18 mouse cellular contexts compared by ENCODE assay signal in genomic region chr3:147283724-147284123, GRCm38 (mm10).
"Had no signal": no experiment of that assay in that cellular context is flagged by ENCODE, and none has a peak within 500 bp of the region (broad histone marks: within the 10 kb centered on the region; RNA-seq: fewer than 3 reads in every experiment).

No protein-coding gene starts in this region.

- DNase-seq: liver, embryonic 13.5 days; liver, postnatal 0 days; lung, adult 2 months; lung, postnatal 10 days; lung, postnatal 36 days; right cerebral cortex, postnatal 14 days; right cerebral cortex, postnatal 4 days; spleen, adult 18-20 months; thymus, postnatal 14 days; thymus, postnatal 36 days had no signal

- H3K27ac ChIP-seq: liver, embryonic 13.5 days; liver, embryonic 15.5 days; lung, embryonic 15.5 days; macrophage; midbrain, embryonic 13.5 days; midbrain, embryonic 15.5 days; neural tube, embryonic 12.5 days had no signal

- H3K4me2 ChIP-seq: liver, embryonic 13.5 days; liver, embryonic 15.5 days; lung, embryonic 15.5 days; midbrain, embryonic 11.5 days; midbrain, embryonic 13.5 days; midbrain, embryonic 15.5 days; neural tube, embryonic 12.5 days had no signal

- ATAC-seq: liver, postnatal 0 days; midbrain, embryonic 13.5 days; midbrain, embryonic 15.5 days had no signal

- H3K27me3 ChIP-seq: liver, embryonic 13.5 days; liver, embryonic 15.5 days; lung, embryonic 15.5 days; megakaryocyte, embryonic 14.5 days; midbrain, embryonic 13.5 days; midbrain, embryonic 15.5 days; neural tube, embryonic 12.5 days had no signal

- H3K4me1 ChIP-seq: liver, embryonic 13.5 days; liver, embryonic 15.5 days; megakaryocyte, embryonic 14.5 days; midbrain, embryonic 13.5 days; midbrain, embryonic 15.5 days; neural tube, embryonic 12.5 days had no signal

- H3K4me3 ChIP-seq: liver, embryonic 13.5 days; liver, embryonic 15.5 days; lung, embryonic 15.5 days; megakaryocyte, embryonic 14.5 days; midbrain, embryonic 13.5 days; midbrain, embryonic 15.5 days; neural tube, embryonic 12.5 days had no signal

- H3K36me3 ChIP-seq: liver, embryonic 13.5 days; liver, embryonic 15.5 days; lung, embryonic 15.5 days; midbrain, embryonic 13.5 days; midbrain, embryonic 15.5 days; neural tube, embryonic 12.5 days had no signal

- H3K9me3 ChIP-seq: liver, embryonic 13.5 days; liver, embryonic 15.5 days; lung, embryonic 15.5 days; midbrain, embryonic 13.5 days; midbrain, embryonic 15.5 days; neural tube, embryonic 12.5 days had no signal

- H3K9ac ChIP-seq: liver, embryonic 13.5 days; liver, embryonic 15.5 days; liver, postnatal 0 days; lung, embryonic 15.5 days; midbrain, embryonic 13.5 days; midbrain, embryonic 15.5 days; neural tube, embryonic 12.5 days had no signal
